Mouse (Mus musculus) intestine, embryonic 15.5 days (tissue): ENCODE results near the gene Mtx3. TPM values are rescaled to one million over a fixed set of nuclear protein-coding genes. Genes with fewer than 3 reads are reported as not detected.
"Not testable (repeated sequence)": the region's sequence is repeated elsewhere in the genome, so short reads cannot be mapped to it uniquely, and the experiment has no call there.

Source experiments
- ATAC-seq: fragments of 200-750 bp; cut with Nextera tagmentation; 2 replicates; pipeline ENCODE4 v1.8.0; 2017; ENCODE audit warnings: moderate TSS enrichment, moderate library complexity
- H3K27ac ChIP-seq: fragments of 300-500 bp; sonication (generic); 2 replicates; pipeline ENCODE4 v1.5.1; 2015; ENCODE audit warnings: mild to moderate bottlenecking, inconsistent platforms
- H3K27me3 ChIP-seq: fragments of 300-500 bp; sonication (generic); replicated peaks from 2 replicates; pipeline ENCODE4 v1.6.1; 2015; ENCODE audit warnings: inconsistent platforms
- H3K36me3 ChIP-seq: fragments of 300-500 bp; sonication (generic); 2 replicates; pipeline ENCODE4 v1.6.1; 2015; ENCODE audit warnings: inconsistent platforms
- H3K4me1 ChIP-seq: fragments of 300-500 bp; sonication (generic); replicated peaks from 2 replicates; pipeline ENCODE4 v1.6.1; 2015; ENCODE audit warnings: inconsistent platforms
- H3K4me2 ChIP-seq: fragments of 300-500 bp; sonication (generic); replicated peaks from 2 replicates; pipeline ENCODE4 v1.6.1; 2015; ENCODE audit warnings: mild to moderate bottlenecking, inconsistent platforms
- H3K4me3 ChIP-seq: fragments of 300-500 bp; sonication (generic); replicated peaks from 2 replicates; pipeline ENCODE4 v1.5.1; 2015; ENCODE audit warnings: inconsistent platforms
- H3K9ac ChIP-seq: fragments of 300-500 bp; sonication (generic); 2 replicates; pipeline ENCODE4 v1.6.1; 2015; ENCODE audit warnings: inconsistent platforms
- H3K9me3 ChIP-seq: fragments of 300-500 bp; sonication (generic); 2 replicates; pipeline ENCODE4 v1.6.1; 2016; ENCODE audit warnings: inconsistent platforms
- WGBS: fragments of 180-500 bp; shearing (Covaris S2); methylation state at CpG from one replicate; pipeline ENCODE4 v1.1.7; 2015; 5-methylcytosine and 5-hydroxymethylcytosine counted together
- polyA plus RNA-seq: library from polyadenylated mRNA; unstranded; fragments of >200 nt; fragmentation: Nextera tagmentation; extraction: Ambion mirVana; gene quantifications from 2 replicates; pipeline ENCODE4 v1.2.1, GENCODE M21; 2015

Mtx3 gene
- polyA plus RNA-seq, result 3.1 and 3.6 TPM in 2 replicates

- Histone ChIP-seq H3K27ac (peak within 1 kb of the TSS; percentile 86), H3K4me3 (peak within 1 kb of the TSS; percentile 94), H3K9me3 (no peaks in the 10 kb centered on the region), H3K4me2 (peak within 1 kb of the TSS; percentile 74), H3K36me3 (no peaks in the 10 kb centered on the region), H3K27me3 (no peaks in the 10 kb centered on the region), H3K4me1 (no peaks in the 10 kb centered on the region), H3K9ac (peak within 1 kb of the TSS; percentile 86)
- WGBS, result 2% methylated on average over 40 of the region's 40 CpGs
- ATAC-seq, result peak; percentile 98
These were observed at the start of gene Mtx3 for GRCm38 (mm10) chr13:92844586-92845221. Mtx3 (plus strand) TSS chr13:92844760.

GRCm38 (mm10) chr13:92798830-92799229 lies 45.7 kb upstream of the Mtx3 start:
- Histone ChIP-seq H3K4me3 (no peak overlapping the region), H3K27ac (no peak overlapping the region), H3K27me3 (peaks cover 8% of the 10 kb centered on the region; the same call in 1 of the 2 replicates), H3K36me3 (no peaks in the 10 kb centered on the region), H3K9ac (no peak overlapping the region), H3K4me1 (peaks cover 9% of the 10 kb centered on the region), H3K4me2 (no peak overlapping the region), H3K9me3 (no peaks in the 10 kb centered on the region)
- WGBS, result 60% methylated on average over 2 of the region's 2 CpGs
- ATAC-seq, result no peak

GRCm38 (mm10) chr13:92799306-92799925 lies 45.1 kb upstream of the Mtx3 start:
- no peaks in the 10 kb centered on the region for H3K9me3 ChIP-seq

GRCm38 (mm10) chr13:92806785-92807184 lies 37.8 kb upstream of the Mtx3 start:
- Histone ChIP-seq H3K27me3 (no peaks in the 10 kb centered on the region), H3K4me1 (no peaks in the 10 kb centered on the region), H3K9ac (no peak overlapping the region), H3K4me3 (no peak overlapping the region), H3K27ac (no peak overlapping the region), H3K4me2 (no peak overlapping the region), H3K9me3 (no peaks in the 10 kb centered on the region), H3K36me3 (no peaks in the 10 kb centered on the region)
- ATAC-seq, result no peak

More at GRCm38 (mm10) chr13:92799306-92799925, 45.1 kb upstream of the Mtx3 start:
- Histone ChIP-seq H3K4me2 (no peak overlapping the region), H3K4me3 (no peak overlapping the region), H3K27me3 (peaks cover 5% of the 10 kb centered on the region; the same call in 1 of the 2 replicates), H3K4me1 (peaks cover 5% of the 10 kb centered on the region), H3K9ac (no peak overlapping the region), H3K27ac (no peak overlapping the region), H3K36me3 (no peaks in the 10 kb centered on the region)
- ATAC-seq, result no peak
- 56% methylated on average over 7 of the region's 7 CpGs for whole genome bisulfite sequencing

- WGBS, result 80% methylated on average over 3 of the region's 3 CpGs
- H3K4me3 ChIP-seq, result no peak overlapping the region
- no peak overlapping the region for H3K9ac ChIP-seq
- no peaks in the 10 kb centered on the region for H3K4me1 ChIP-seq
- H3K4me2 ChIP-seq, result no peak overlapping the region
- H3K27me3 ChIP-seq, result no peaks in the 10 kb centered on the region
- no peaks in the 10 kb centered on the region for H3K36me3 ChIP-seq
- no peaks in the 10 kb centered on the region for H3K9me3 ChIP-seq
- ATAC-seq, result peak; percentile 58
- H3K27ac ChIP-seq, result no peak overlapping the region
These were observed 36.7 kb upstream of the Mtx3 start for GRCm38 (mm10) chr13:92807849-92808248.

- 74% methylated on average over 1 of the region's 1 CpGs for WGBS
- H3K9ac ChIP-seq, H3K4me3 ChIP-seq, H3K27ac ChIP-seq, H3K4me2 ChIP-seq, H3K36me3 ChIP-seq, ATAC-seq, H3K4me1 ChIP-seq, H3K27me3 ChIP-seq, H3K9me3 ChIP-seq: not testable (repeated sequence)
These were observed 34.0 kb upstream of the Mtx3 start for GRCm38 (mm10) chr13:92810592-92810991.

- ATAC-seq, result no peak
- no peak overlapping the region for H3K9ac ChIP-seq
- WGBS, result 79% methylated on average over 5 of the region's 5 CpGs
These were observed 28.2 kb upstream of the Mtx3 start for GRCm38 (mm10) chr13:92816329-92816728.

GRCm38 (mm10) chr13:92817357-92817756 lies 27.2 kb upstream of the Mtx3 start:
- Histone ChIP-seq H3K36me3 (no peaks in the 10 kb centered on the region), H3K27ac (peak overlapping the region; percentile 32; the same call in 1 of the 2 replicates), H3K9me3 (no peaks in the 10 kb centered on the region), H3K27me3 (no peaks in the 10 kb centered on the region), H3K9ac (no peak overlapping the region), H3K4me3 (no peak overlapping the region), H3K4me1 (no peaks in the 10 kb centered on the region), H3K4me2 (no peak overlapping the region)
- ATAC-seq, result no peak
- WGBS, result 44% methylated on average over 3 of the region's 3 CpGs

More at GRCm38 (mm10) chr13:92816329-92816728, 28.2 kb upstream of the Mtx3 start:
- Histone ChIP-seq H3K4me1 (no peaks in the 10 kb centered on the region), H3K4me3 (no peak overlapping the region), H3K4me2 (no peak overlapping the region), H3K27ac (no peak overlapping the region), H3K27me3 (no peaks in the 10 kb centered on the region), H3K9me3 (no peaks in the 10 kb centered on the region), H3K36me3 (no peaks in the 10 kb centered on the region)

DNA sequence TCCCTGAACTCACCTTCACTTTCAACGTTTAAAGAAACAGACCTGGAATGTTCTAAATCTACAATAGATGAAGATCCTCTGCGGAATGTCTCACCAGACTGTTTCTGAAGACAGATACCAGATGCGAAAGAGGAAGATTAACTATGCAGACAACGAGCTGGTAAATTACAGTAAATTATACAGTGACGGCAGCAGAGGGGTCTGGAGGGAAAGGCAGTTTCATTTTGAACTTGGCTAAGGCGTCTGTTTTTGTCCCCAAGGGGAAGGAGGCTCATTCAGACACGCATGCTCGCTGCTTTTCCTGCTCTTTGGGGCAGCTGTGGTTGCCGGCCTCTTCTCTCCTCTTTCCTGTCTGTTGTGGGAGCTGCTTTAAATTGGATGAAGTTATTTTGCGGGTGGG lies 15.7 kb upstream of the Mtx3 start:
- H3K9me3 ChIP-seq, result no peaks in the 10 kb centered on the region
- H3K27ac ChIP-seq, result peak overlapping the region; percentile 54; the same call in 1 of the 2 replicates
- no peak overlapping the region for H3K4me3 ChIP-seq
- H3K27me3 ChIP-seq, result no peaks in the 10 kb centered on the region
- H3K9ac ChIP-seq, result no peak overlapping the region
- peak overlapping the region; percentile 30 for H3K4me2 ChIP-seq
- no peaks in the 10 kb centered on the region for H3K36me3 ChIP-seq
- H3K4me1 ChIP-seq, result no peaks in the 10 kb centered on the region
- WGBS, result 29% methylated on average over 10 of the region's 10 CpGs
- peak; percentile 63; the same call in 1 of the 2 replicates for ATAC-seq

DNA sequence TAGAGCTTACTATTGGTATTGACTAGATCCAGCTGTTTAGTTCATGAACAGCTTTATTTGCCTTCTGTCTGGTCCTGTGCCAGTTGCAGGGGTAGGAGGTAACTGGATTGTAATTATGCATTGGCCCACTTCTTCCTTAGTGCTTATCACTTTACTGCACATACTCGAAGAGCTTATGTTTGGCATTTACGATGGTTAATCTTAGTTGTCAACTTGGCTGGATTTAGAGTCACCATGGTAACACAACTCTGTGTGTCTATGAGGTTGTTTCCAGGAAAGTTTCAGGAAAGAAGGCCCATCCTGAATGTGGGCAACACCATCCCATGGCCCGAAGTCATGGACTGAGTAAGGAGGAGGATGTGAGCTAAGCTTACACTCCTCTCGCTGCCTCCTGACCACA lies 11.4 kb upstream of the Mtx3 start:
- H3K4me1 ChIP-seq, result no peaks in the 10 kb centered on the region
- no peak for ATAC-seq
- no peak overlapping the region for H3K27ac ChIP-seq
- 57% methylated on average over 4 of the region's 4 CpGs for whole genome bisulfite sequencing
- H3K4me2 ChIP-seq, result no peak overlapping the region
- no peak overlapping the region for H3K9ac ChIP-seq
- no peaks in the 10 kb centered on the region for H3K9me3 ChIP-seq
- H3K4me3 ChIP-seq, result no peak overlapping the region
- no peaks in the 10 kb centered on the region for H3K36me3 ChIP-seq
- H3K27me3 ChIP-seq, result no peaks in the 10 kb centered on the region

DNA sequence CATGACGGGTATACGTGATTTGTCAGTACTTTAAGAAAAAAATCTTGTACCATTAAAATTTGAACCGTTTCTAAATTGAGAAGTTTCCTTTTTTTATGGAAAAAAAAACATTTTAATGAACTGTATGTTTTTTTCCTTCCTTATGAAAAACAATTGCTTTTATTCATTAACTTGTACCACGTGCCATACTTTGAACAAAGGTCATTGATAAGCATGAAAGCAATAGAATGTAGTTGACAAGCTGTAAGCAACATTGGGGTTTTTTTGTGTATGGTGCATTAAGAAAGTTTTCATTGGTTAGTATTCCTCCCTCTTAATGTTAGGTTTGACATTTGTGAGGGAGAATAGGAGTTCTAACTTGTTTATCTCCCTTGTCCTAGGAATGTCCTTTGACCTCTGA lies 1.9 kb downstream of the Mtx3 start:
- no peak overlapping the region for H3K4me2 ChIP-seq
- no peak overlapping the region for H3K27ac ChIP-seq
- H3K9me3 ChIP-seq, result no peaks in the 10 kb centered on the region
- H3K4me3 ChIP-seq, result no peak overlapping the region
- no peak for ATAC-seq
- H3K4me1 ChIP-seq, result no peaks in the 10 kb centered on the region
- H3K27me3 ChIP-seq, result no peaks in the 10 kb centered on the region
- H3K36me3 ChIP-seq, result 0 out of 2 replicates have a peak, but pooled peaks cover 3% of the 10 kb centered on the region
- 60% methylated on average over 4 of the region's 4 CpGs for WGBS
- no peak overlapping the region for H3K9ac ChIP-seq

DNA sequence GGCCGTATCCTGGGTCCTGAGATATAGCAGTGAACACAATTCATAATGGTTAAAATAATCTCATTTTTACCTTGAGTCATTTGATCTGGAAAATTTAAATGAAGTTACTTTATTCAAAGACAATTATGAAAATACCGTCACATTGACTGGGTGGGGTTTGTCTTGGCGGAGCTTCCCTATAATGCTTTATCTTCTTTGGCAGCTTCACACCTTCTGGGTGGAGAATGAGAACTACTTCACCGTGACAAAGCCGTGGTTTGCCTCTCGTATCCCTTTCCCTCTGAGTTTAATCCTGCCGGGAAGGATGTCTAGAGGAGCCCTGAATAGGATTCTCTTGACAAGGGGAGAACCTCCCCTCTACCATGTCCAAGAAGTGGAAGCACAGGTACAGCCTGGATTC lies 2.8 kb downstream of the Mtx3 start:
- Histone ChIP-seq H3K4me1 (no peaks in the 10 kb centered on the region), H3K4me3 (no peak overlapping the region), H3K27me3 (no peaks in the 10 kb centered on the region), H3K4me2 (no peak overlapping the region), H3K9me3 (no peaks in the 10 kb centered on the region), H3K9ac (no peak overlapping the region), H3K36me3 (0 out of 2 replicates have a peak, but pooled peaks cover 3% of the 10 kb centered on the region), H3K27ac (no peak overlapping the region)
- WGBS, result 93% methylated on average over 7 of the region's 7 CpGs
- no peak for ATAC-seq

- no peak for ATAC-seq
- H3K36me3 ChIP-seq, result 0 out of 2 replicates have a peak, but pooled peaks cover 6% of the 10 kb centered on the region
These were observed 3.4 kb downstream of the Mtx3 start for GRCm38 (mm10) chr13:92848002-92848401.

More at GRCm38 (mm10) chr13:92848002-92848401, 3.4 kb downstream of the Mtx3 start:
- WGBS, result 65% methylated on average over 5 of the region's 5 CpGs
- no peaks in the 10 kb centered on the region for H3K4me1 ChIP-seq
- H3K4me3 ChIP-seq, result no peak overlapping the region
- H3K27me3 ChIP-seq, result no peaks in the 10 kb centered on the region
- H3K27ac ChIP-seq, result no peak overlapping the region
- no peak overlapping the region for H3K4me2 ChIP-seq
- no peaks in the 10 kb centered on the region for H3K9me3 ChIP-seq
- no peak overlapping the region for H3K9ac ChIP-seq
